Mouse (Mus musculus): Measurements from ENCODE around the gene Pxn. TPM values are rescaled to one million over a fixed set of nuclear protein-coding genes. Genes with fewer than 3 reads are reported as not detected.

Gene Pxn
- polyA plus RNA-seq, 1 experiment from 2014 or later, result 45.3 TPM

GRCm38 (mm10) chr5:115507267-115507980 lies 948 bp downstream of the Pxn start:
- peak overlapping the region; percentile 92; the same call in 1 of the 2 replicates for H3K27ac ChIP-seq
- DNase-seq (ENCODE audit: low spot score), result no peak
- no peaks in the 10 kb centered on the region for H3K27me3 ChIP-seq (ENCODE audit: low read depth, poor library complexity, severe bottlenecking)
- peaks cover 48% of the 10 kb centered on the region for H3K4me1 ChIP-seq
- no peaks in the 10 kb centered on the region for H3K9me3 ChIP-seq (replicated peaks)
- H3K36me3 ChIP-seq, result peaks cover 6% of the 10 kb centered on the region
- WGBS, result 37% methylated on average over 12 of the region's 12 CpGs
- peak overlapping the region; percentile 95 for H3K4me3 ChIP-seq

GRCm38 (mm10) chr5:115507981-115508858 lies 1.7 kb downstream of the Pxn start:
- H3K36me3 ChIP-seq, result peaks cover 14% of the 10 kb centered on the region
- H3K4me1 ChIP-seq, result peaks cover 48% of the 10 kb centered on the region
- H3K27me3 ChIP-seq (ENCODE audit: low read depth, poor library complexity, severe bottlenecking), result no peaks in the 10 kb centered on the region
- H3K4me3 ChIP-seq, result peak overlapping the region; percentile 95
- DNase-seq (ENCODE audit: low spot score), result no peak
- H3K27ac ChIP-seq, result peak overlapping the region; percentile 92; the same call in 1 of the 2 replicates
- no peaks in the 10 kb centered on the region for H3K9me3 ChIP-seq (replicated peaks)
- 63% methylated on average over 18 of the region's 18 CpGs for WGBS

GRCm38 (mm10) chr5:115508859-115509147 lies 2.3 kb downstream of the Pxn start:
- Histone ChIP-seq H3K4me1 (peaks cover 52% of the 10 kb centered on the region), H3K27ac (peak overlapping the region; percentile 92; the same call in 1 of the 2 replicates), H3K9me3 (replicated peaks) (no peaks in the 10 kb centered on the region), H3K4me3 (peak overlapping the region; percentile 95), H3K36me3 (peaks cover 20% of the 10 kb centered on the region), H3K27me3 (ENCODE audit: low read depth, poor library complexity, severe bottlenecking) (no peaks in the 10 kb centered on the region)
- WGBS, result 49% methylated on average over 10 of the region's 10 CpGs
- DNase-seq (ENCODE audit: low spot score), result no peak

GRCm38 (mm10) chr5:115509321-115509761 lies 2.9 kb downstream of the Pxn start:
- H3K4me3 ChIP-seq, result peak overlapping the region; percentile 95; the same call in 1 of the 2 replicates
- no peaks in the 10 kb centered on the region for H3K27me3 ChIP-seq (ENCODE audit: low read depth, poor library complexity, severe bottlenecking)
- H3K36me3 ChIP-seq, result peaks cover 22% of the 10 kb centered on the region
- 66% methylated on average over 15 of the region's 15 CpGs for WGBS
- peak overlapping the region; percentile 71 for H3K27ac ChIP-seq
- no peaks in the 10 kb centered on the region for H3K9me3 ChIP-seq (replicated peaks)
- peaks cover 57% of the 10 kb centered on the region for H3K4me1 ChIP-seq
- no peak for DNase-seq (ENCODE audit: low spot score)

- Histone ChIP-seq H3K4me1 (peaks cover 64% of the 10 kb centered on the region), H3K9me3 (replicated peaks) (no peaks in the 10 kb centered on the region), H3K27me3 (ENCODE audit: low read depth, poor library complexity, severe bottlenecking) (no peaks in the 10 kb centered on the region), H3K36me3 (peaks cover 22% of the 10 kb centered on the region), H3K4me3 (0 out of 2 replicates have a peak overlapping the region, but pooled peaks have one; percentile 95), H3K27ac (peak overlapping the region; percentile 71)
- WGBS, result 79% methylated on average over 15 of the region's 15 CpGs
- DNase-seq (ENCODE audit: low spot score), result no peak
Observed at GRCm38 (mm10) chr5:115509790-115510689, 3.6 kb downstream of the Pxn start.

GRCm38 (mm10) chr5:115512375-115512774 lies 5.9 kb downstream of the Pxn start:
- Histone ChIP-seq H3K4me1 (peaks cover 60% of the 10 kb centered on the region), H3K27me3 (ENCODE audit: low read depth, poor library complexity, severe bottlenecking) (no peaks in the 10 kb centered on the region), H3K27ac (no peak overlapping the region), H3K4me3 (no peak overlapping the region), H3K36me3 (peaks cover 41% of the 10 kb centered on the region), H3K9me3 (replicated peaks) (no peaks in the 10 kb centered on the region)
- 94% methylated on average over 7 of the region's 7 CpGs for WGBS
- DNase-seq (ENCODE audit: low spot score), result no peak

GRCm38 (mm10) chr5:115513246-115513645 lies 6.8 kb downstream of the Pxn start:
- WGBS, result 95% methylated on average over 14 of the region's 14 CpGs
- Histone ChIP-seq H3K4me1 (peaks cover 51% of the 10 kb centered on the region), H3K36me3 (peaks cover 47% of the 10 kb centered on the region), H3K9me3 (replicated peaks) (no peaks in the 10 kb centered on the region), H3K4me3 (no peak overlapping the region), H3K27me3 (ENCODE audit: low read depth, poor library complexity, severe bottlenecking) (no peaks in the 10 kb centered on the region), H3K27ac (no peak overlapping the region)
- no peak for DNase-seq (ENCODE audit: low spot score)

- DNase-seq (ENCODE audit: low spot score), result no peak
- 96% methylated on average over 16 of the region's 16 CpGs for WGBS
- peaks cover 49% of the 10 kb centered on the region for H3K36me3 ChIP-seq
- peak overlapping the region; percentile 85; the same call in 1 of the 2 replicates for H3K27ac ChIP-seq
- no peaks in the 10 kb centered on the region for H3K9me3 ChIP-seq (replicated peaks)
- no peak overlapping the region for H3K4me3 ChIP-seq
- no peaks in the 10 kb centered on the region for H3K27me3 ChIP-seq (ENCODE audit: low read depth, poor library complexity, severe bottlenecking)
- peaks cover 47% of the 10 kb centered on the region for H3K4me1 ChIP-seq
Observed at GRCm38 (mm10) chr5:115513721-115514120, 7.2 kb downstream of the Pxn start.

GRCm38 (mm10) chr5:115514346-115514745 lies 7.9 kb downstream of the Pxn start:
- peak overlapping the region; percentile 85 for H3K27ac ChIP-seq
- 80% methylated on average over 6 of the region's 6 CpGs for WGBS
- no peaks in the 10 kb centered on the region for H3K9me3 ChIP-seq (replicated peaks)
- no peaks in the 10 kb centered on the region for H3K27me3 ChIP-seq (ENCODE audit: low read depth, poor library complexity, severe bottlenecking)
- DNase-seq (ENCODE audit: low spot score), result no peak
- peaks cover 40% of the 10 kb centered on the region for H3K4me1 ChIP-seq
- peaks cover 54% of the 10 kb centered on the region for H3K36me3 ChIP-seq
- no peak overlapping the region for H3K4me3 ChIP-seq

- 60% methylated on average over 20 of the region's 20 CpGs for WGBS
- DNase-seq (ENCODE audit: low spot score), result no peak
- H3K4me3 ChIP-seq, result peak overlapping the region; percentile 25
Observed at GRCm38 (mm10) chr5:115514896-115515587, 8.6 kb downstream of the Pxn start.

GRCm38 (mm10) chr5:115516081-115516907 lies 9.8 kb downstream of the Pxn start:
- 88% methylated on average over 32 of the region's 32 CpGs for WGBS
- Histone ChIP-seq H3K4me3 (no peak overlapping the region), H3K27ac (peak overlapping the region; percentile 54), H3K27me3 (ENCODE audit: low read depth, poor library complexity, severe bottlenecking) (no peaks in the 10 kb centered on the region), H3K4me1 (peaks cover 43% of the 10 kb centered on the region), H3K36me3 (peaks cover 57% of the 10 kb centered on the region), H3K9me3 (replicated peaks) (no peaks in the 10 kb centered on the region)
- no peak for DNase-seq (ENCODE audit: low spot score)

More at GRCm38 (mm10) chr5:115514896-115515587, 8.6 kb downstream of the Pxn start:
- H3K4me1 ChIP-seq, result peaks cover 35% of the 10 kb centered on the region
- H3K27ac ChIP-seq, result peak overlapping the region; percentile 85
- peaks cover 55% of the 10 kb centered on the region for H3K36me3 ChIP-seq
- H3K9me3 ChIP-seq (replicated peaks), result no peaks in the 10 kb centered on the region
- no peaks in the 10 kb centered on the region for H3K27me3 ChIP-seq (ENCODE audit: low read depth, poor library complexity, severe bottlenecking)
